Mouse (Mus musculus): ENCODE results near the gene Selenon. TPM values are rescaled to one million over a fixed set of nuclear protein-coding genes. Genes with fewer than 3 reads are reported as not detected.

The Selenon gene
- 8.4 and 19.4 TPM in 2 replicates for polyA plus RNA-seq (2015; fragmentation: Nextera tagmentation; extraction: Ambion mirVana)

- peak within 1 kb of the TSS; percentile 61 for H3K4me2 ChIP-seq
- H3K27ac ChIP-seq (replicated peaks): peak within 1 kb of the TSS; percentile 86
- H3K36me3 ChIP-seq: peaks cover 13% of the 10 kb centered on the region
- no peaks in the 10 kb centered on the region for H3K27me3 ChIP-seq (replicated peaks)
- H3K4me3 ChIP-seq (replicated peaks): peak within 1 kb of the TSS; percentile 54
- peak; percentile 80 for ATAC-seq (ENCODE audit: low FRiP score)
- H3K4me1 ChIP-seq: peaks cover 41% of the 10 kb centered on the region
- H3K9me3 ChIP-seq (replicated peaks): no peaks in the 10 kb centered on the region
- 3% methylated on average over 65 of the region's 67 CpGs for WGBS
- peak within 1 kb of the TSS; percentile 90 for H3K9ac ChIP-seq (replicated peaks)
These were observed at the start of gene Selenon for GRCm38 (mm10) chr4:134551494-134552316. Gene Selenon, minus strand, starts transcription at chr4:134552166.

- Histone ChIP-seq H3K27ac (replicated peaks) (no peak overlapping the region), H3K4me1 (peaks cover 54% of the 10 kb centered on the region), H3K9me3 (replicated peaks) (no peaks in the 10 kb centered on the region), H3K27me3 (replicated peaks) (no peaks in the 10 kb centered on the region), H3K9ac (replicated peaks) (no peak overlapping the region), H3K4me2 (no peak overlapping the region), H3K36me3 (no peaks in the 10 kb centered on the region), H3K4me3 (replicated peaks) (no peak overlapping the region)
- ATAC-seq (ENCODE audit: low FRiP score): no peak
- WGBS: 65% methylated on average over 8 of the region's 8 CpGs
These were observed 49.4 kb upstream of the Selenon start for GRCm38 (mm10) chr4:134601404-134601803.

- 57% methylated on average over 7 of the region's 7 CpGs for WGBS
- Histone ChIP-seq H3K4me3 (replicated peaks) (no peak overlapping the region), H3K4me1 (peaks cover 47% of the 10 kb centered on the region), H3K27ac (replicated peaks) (0 out of 2 replicates have a peak overlapping the region, but pooled peaks have one; percentile 72), H3K27me3 (replicated peaks) (no peaks in the 10 kb centered on the region), H3K36me3 (no peaks in the 10 kb centered on the region), H3K9me3 (replicated peaks) (no peaks in the 10 kb centered on the region), H3K4me2 (no peak overlapping the region), H3K9ac (replicated peaks) (no peak overlapping the region)
- ATAC-seq (ENCODE audit: low FRiP score): no peak
These were observed 48.8 kb upstream of the Selenon start for GRCm38 (mm10) chr4:134600777-134601176.

- Histone ChIP-seq H3K4me1 (peaks cover 44% of the 10 kb centered on the region), H3K36me3 (no peaks in the 10 kb centered on the region), H3K4me3 (replicated peaks) (no peak overlapping the region), H3K9ac (replicated peaks) (no peak overlapping the region), H3K27me3 (replicated peaks) (no peaks in the 10 kb centered on the region), H3K27ac (replicated peaks) (peak overlapping the region; percentile 72), H3K9me3 (replicated peaks) (no peaks in the 10 kb centered on the region), H3K4me2 (no peak overlapping the region)
- ATAC-seq (ENCODE audit: low FRiP score): no peak
- 75% methylated on average over 9 of the region's 9 CpGs for WGBS
These were observed 48.1 kb upstream of the Selenon start for GRCm38 (mm10) chr4:134600060-134600459.

GRCm38 (mm10) chr4:134596816-134597692, 45.1 kb upstream of the Selenon start:
- Histone ChIP-seq H3K36me3 (no peaks in the 10 kb centered on the region), H3K9me3 (replicated peaks) (no peaks in the 10 kb centered on the region), H3K4me2 (no peak overlapping the region), H3K9ac (replicated peaks) (no peak overlapping the region), H3K4me3 (replicated peaks) (no peak overlapping the region), H3K27ac (replicated peaks) (no peak overlapping the region), H3K27me3 (replicated peaks) (no peaks in the 10 kb centered on the region), H3K4me1 (peaks cover 38% of the 10 kb centered on the region)
- WGBS: 86% methylated on average over 10 of the region's 10 CpGs
- ATAC-seq (ENCODE audit: low FRiP score): no peak

- Histone ChIP-seq H3K4me1 (peaks cover 33% of the 10 kb centered on the region), H3K4me3 (replicated peaks) (no peak overlapping the region), H3K27ac (replicated peaks) (no peak overlapping the region), H3K9me3 (replicated peaks) (no peaks in the 10 kb centered on the region), H3K9ac (replicated peaks) (no peak overlapping the region), H3K36me3 (no peaks in the 10 kb centered on the region), H3K27me3 (replicated peaks) (no peaks in the 10 kb centered on the region), H3K4me2 (no peak overlapping the region)
- WGBS: 93% methylated on average over 10 of the region's 10 CpGs
- ATAC-seq (ENCODE audit: low FRiP score): no peak
These were observed 42.9 kb upstream of the Selenon start for GRCm38 (mm10) chr4:134594731-134595439.

- peak overlapping the region; percentile 61; the same call in 1 of the 2 replicates for H3K27ac ChIP-seq (replicated peaks)
- H3K27me3 ChIP-seq (replicated peaks): no peaks in the 10 kb centered on the region
- H3K9ac ChIP-seq (replicated peaks): no peak overlapping the region
- 43% methylated on average over 4 of the region's 4 CpGs for WGBS
- no peak for ATAC-seq (ENCODE audit: low FRiP score)
- peaks cover 34% of the 10 kb centered on the region for H3K4me1 ChIP-seq
- H3K36me3 ChIP-seq: no peaks in the 10 kb centered on the region
- H3K4me2 ChIP-seq: no peak overlapping the region
- no peak overlapping the region for H3K4me3 ChIP-seq (replicated peaks)
- H3K9me3 ChIP-seq (replicated peaks): no peaks in the 10 kb centered on the region
These were observed 40.5 kb upstream of the Selenon start for GRCm38 (mm10) chr4:134592442-134592841.

GRCm38 (mm10) chr4:134591506-134592061, 39.6 kb upstream of the Selenon start:
- WGBS: 38% methylated on average over 11 of the region's 11 CpGs
- H3K4me2 ChIP-seq: no peak overlapping the region
- no peak overlapping the region for H3K4me3 ChIP-seq (replicated peaks)
- ATAC-seq (ENCODE audit: low FRiP score): peak; percentile 29; the same call in 1 of the 2 replicates
- peak overlapping the region; percentile 61 for H3K27ac ChIP-seq (replicated peaks)
- no peaks in the 10 kb centered on the region for H3K27me3 ChIP-seq (replicated peaks)
- H3K4me1 ChIP-seq: peaks cover 36% of the 10 kb centered on the region
- no peaks in the 10 kb centered on the region for H3K36me3 ChIP-seq
- no peaks in the 10 kb centered on the region for H3K9me3 ChIP-seq (replicated peaks)
- H3K9ac ChIP-seq (replicated peaks): no peak overlapping the region

GRCm38 (mm10) chr4:134590227-134590926, 38.4 kb upstream of the Selenon start:
- H3K9me3 ChIP-seq (replicated peaks): no peaks in the 10 kb centered on the region
- peaks cover 36% of the 10 kb centered on the region for H3K4me1 ChIP-seq
- H3K9ac ChIP-seq (replicated peaks): no peak overlapping the region
- no peak overlapping the region for H3K4me2 ChIP-seq
- WGBS: 83% methylated on average over 10 of the region's 10 CpGs
- ATAC-seq (ENCODE audit: low FRiP score): no peak
- H3K36me3 ChIP-seq: no peaks in the 10 kb centered on the region
- H3K27ac ChIP-seq (replicated peaks): no peak overlapping the region
- H3K4me3 ChIP-seq (replicated peaks): no peak overlapping the region
- no peaks in the 10 kb centered on the region for H3K27me3 ChIP-seq (replicated peaks)

GRCm38 (mm10) chr4:134589786-134590185, 37.8 kb upstream of the Selenon start:
- Histone ChIP-seq H3K9ac (replicated peaks) (no peak overlapping the region), H3K27me3 (replicated peaks) (no peaks in the 10 kb centered on the region), H3K9me3 (replicated peaks) (no peaks in the 10 kb centered on the region), H3K4me2 (no peak overlapping the region), H3K4me1 (peaks cover 36% of the 10 kb centered on the region), H3K27ac (replicated peaks) (no peak overlapping the region), H3K36me3 (no peaks in the 10 kb centered on the region), H3K4me3 (replicated peaks) (no peak overlapping the region)
- no peak for ATAC-seq (ENCODE audit: low FRiP score)
- WGBS: 73% methylated on average over 9 of the region's 9 CpGs
